Mouse (Mus musculus) cerebellum, postnatal 14 days (tissue): ENCODE results near the gene Btn2a2.
A peak's percentile ranks its signal among the peaks of the same experiment; 100 is the strongest.

Experiments used
- DNase-seq, 2 experiments: peaks; one replicate each; pipeline ENCODE4 v3.0.0; 2021; ENCODE audit warnings: mixed read lengths in 2 of 2

Gene Btn2a2

GRCm38 (mm10) chr13:23445561-23446320 is 42.9 kb downstream of the Btn2a2 start:
- peak; percentile 95 to 96 for DNase-seq

DNA sequence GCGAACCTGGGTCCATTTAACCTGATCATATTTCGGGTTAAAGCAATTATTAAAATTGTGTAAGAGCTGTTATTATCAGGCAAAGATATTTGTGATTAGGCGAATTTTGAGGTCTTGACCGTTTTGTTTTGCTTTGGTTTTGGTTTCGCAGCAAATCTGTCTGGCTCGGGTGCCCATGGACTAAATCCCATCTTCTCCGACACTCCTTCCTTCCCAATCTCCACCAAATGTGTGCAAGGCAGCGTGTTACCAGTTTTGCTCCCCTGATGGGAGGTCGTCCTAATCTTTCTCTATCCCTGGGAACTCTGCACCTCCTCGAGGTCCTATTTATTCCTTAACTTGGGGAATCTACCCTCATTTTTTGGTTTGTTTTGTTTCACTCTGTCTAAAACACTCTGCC is 43.5 kb downstream of the Btn2a2 start:
- no peak for DNase-seq

DNA sequence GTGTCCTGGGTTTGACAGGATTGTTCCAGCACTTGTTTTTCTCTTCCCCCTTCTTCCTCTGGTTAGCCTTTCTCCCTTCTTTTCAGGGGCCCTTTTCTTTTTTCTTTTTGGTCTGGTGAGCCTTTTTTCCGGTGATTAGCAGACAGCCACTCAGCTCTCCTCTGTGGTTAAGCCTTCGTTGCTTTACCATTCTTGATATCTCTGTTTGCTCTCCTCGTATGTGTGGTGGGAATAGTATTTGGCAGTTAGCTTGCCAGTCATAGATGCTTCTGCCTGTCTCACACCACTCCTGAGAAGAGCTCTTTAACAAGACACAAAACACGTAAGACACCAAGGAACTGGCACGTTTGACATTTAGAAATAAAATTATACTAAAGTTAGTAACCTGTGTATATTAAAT is 44.2 kb downstream of the Btn2a2 start:
- peak in 1 of 2 experiments; percentile 15 for DNase-seq

GRCm38 (mm10) chr13:23439901-23440300 is 48.8 kb downstream of the Btn2a2 start:
- no peak for DNase-seq

GRCm38 (mm10) chr13:23438521-23438920 is 50.1 kb downstream of the Btn2a2 start:
- DNase-seq: peak; percentile 79 to 86

DNA sequence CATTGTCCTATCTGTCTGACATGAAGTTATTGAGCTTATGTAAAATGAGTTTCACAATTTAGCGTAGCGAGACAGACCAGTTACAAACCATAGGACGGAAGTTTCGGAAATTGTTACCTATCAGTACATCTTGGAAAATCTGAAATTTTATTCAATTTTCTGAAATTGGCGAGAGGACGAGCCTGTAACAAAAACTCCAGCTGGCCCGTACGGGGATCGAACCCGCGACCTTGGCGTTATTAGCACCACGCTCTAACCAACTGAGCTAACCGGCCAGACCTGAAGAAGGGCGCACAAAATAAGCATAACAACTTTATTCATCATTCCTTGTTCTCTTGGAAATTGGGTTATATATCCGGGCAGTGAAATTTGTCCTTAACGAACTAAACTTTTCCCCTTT is 50.7 kb downstream of the Btn2a2 start:
- DNase-seq: peak; percentile 95

DNA sequence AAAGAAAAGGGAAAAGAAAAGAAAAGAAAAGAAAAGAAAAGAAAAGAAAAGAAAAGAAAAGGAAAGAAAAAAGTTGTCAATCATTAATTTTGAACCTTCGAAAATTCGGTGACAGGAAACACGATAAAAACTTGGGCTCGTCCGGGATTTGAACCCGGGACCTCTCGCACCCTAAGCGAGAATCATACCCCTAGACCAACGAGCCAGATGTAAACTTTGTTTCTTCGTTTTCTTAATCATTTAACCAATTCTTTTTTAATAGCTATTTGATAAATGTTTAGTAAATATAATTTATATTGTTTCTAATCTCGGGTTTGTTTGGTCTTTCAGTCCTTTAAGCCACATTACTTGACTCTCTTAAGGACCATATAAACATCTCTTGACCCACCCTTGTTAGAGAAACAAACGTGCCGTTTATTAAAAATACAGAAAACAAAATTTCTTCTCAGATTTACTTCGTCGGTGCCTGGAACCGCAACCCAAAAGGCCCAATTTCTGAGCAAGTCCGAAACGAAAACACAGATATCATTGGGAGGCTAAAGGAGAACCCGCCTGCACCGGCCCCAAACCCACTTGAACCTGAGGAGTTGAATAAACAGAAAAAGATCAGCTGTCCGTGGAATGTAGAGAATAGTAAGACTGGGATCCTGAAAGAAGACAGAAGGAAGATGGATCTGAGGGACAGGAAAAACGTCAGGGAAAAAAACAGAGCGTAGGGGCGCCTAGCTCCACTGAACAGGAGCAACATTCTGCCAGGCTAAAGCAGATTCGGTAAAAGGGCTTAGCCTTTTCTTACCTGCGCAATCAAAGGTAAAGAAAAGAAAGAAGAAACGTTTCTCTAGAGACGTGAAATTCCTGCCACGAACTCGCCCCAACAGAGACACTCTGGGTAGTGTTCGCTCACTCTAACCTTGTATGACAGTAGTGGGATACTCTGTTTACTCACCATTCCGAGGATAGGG is 51.5 kb downstream of the Btn2a2 start:
- peak; percentile 74 to 79 for DNase-seq

DNA sequence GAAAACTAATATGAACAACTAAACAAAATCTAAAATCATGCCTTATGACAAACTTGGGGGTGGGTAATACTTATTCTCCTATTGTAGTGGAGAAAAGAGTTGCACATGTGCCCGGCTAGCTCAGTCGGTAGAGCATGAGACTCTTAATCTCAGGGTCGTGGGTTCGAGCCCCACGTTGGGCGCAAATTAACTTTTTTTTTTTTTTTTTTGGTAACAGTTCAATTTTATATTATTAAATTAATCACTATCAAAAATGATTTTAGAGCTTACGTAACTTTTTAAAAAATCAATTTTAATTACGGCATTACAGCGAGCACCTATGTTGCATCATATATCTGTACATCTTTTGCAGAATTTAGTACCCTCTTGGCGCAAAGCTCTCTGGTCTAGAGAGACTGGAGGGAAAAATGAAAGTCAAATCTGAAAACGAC is 52.4 kb downstream of the Btn2a2 start:
- peak; percentile 75 for DNase-seq

DNA sequence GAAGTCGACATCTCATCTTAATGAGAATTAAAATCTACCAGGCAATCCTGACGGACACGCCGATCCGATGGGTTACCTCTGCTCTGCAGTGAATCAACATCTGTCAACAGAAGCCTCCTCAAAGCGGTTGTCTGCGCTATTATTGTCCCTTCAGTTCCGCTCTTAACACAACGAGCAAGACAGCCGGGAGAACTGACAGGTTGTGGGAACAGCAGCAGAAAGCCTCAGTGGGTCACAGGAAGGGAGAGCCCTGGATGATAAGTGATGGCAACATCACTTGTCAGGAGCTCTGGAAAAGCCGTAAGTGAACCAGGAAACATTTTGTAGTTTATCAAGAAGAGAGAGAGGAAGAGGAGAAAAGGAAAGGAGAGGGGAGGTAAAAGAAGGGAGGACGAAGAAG is 53.0 kb downstream of the Btn2a2 start:
- no peak for DNase-seq

- DNase-seq: no peak
These were observed 53.4 kb downstream of the Btn2a2 start for GRCm38 (mm10) chr13:23435241-23435640.

GRCm38 (mm10) chr13:23434426-23434825 is 54.2 kb downstream of the Btn2a2 start:
- no peak for DNase-seq

DNA sequence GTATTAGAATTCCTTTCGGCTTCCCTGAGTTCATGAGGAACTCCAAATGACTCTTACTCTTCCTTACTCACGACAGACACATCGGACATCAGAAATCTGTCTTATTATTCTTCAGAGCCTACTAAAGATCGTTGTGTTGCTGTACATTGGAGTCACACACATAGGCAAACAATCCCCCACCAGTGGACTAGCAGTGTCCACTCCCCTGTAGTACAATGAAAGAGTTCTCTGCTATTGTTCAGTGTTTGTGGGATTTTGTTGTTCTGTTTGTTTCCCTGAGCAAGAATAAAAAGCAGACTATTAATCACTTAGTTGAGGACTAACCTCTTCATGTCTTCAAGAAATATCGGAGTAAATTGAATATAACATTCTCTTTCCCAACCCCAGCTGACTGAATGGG is 54.9 kb downstream of the Btn2a2 start:
- no peak for DNase-seq

DNA sequence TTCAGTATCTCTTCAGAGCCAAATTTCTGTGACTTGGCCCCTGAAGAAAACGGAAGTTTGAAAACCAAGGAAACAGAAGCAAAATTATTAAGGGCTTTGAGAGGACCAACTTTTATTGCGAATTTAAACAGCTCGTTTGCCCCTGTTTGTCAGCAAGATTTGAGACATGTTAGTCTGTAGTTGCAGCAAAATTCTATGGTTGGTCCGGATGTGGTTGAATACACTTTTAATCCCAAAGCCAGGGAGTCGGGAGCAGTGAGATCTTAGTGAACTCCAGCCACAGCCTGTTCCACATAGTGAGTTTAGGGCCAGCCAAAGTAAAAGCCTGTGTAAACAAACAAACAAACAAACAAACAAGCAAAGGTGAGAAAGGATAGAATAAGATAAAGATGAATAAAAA is 55.5 kb downstream of the Btn2a2 start:
- DNase-seq: no peak

DNA sequence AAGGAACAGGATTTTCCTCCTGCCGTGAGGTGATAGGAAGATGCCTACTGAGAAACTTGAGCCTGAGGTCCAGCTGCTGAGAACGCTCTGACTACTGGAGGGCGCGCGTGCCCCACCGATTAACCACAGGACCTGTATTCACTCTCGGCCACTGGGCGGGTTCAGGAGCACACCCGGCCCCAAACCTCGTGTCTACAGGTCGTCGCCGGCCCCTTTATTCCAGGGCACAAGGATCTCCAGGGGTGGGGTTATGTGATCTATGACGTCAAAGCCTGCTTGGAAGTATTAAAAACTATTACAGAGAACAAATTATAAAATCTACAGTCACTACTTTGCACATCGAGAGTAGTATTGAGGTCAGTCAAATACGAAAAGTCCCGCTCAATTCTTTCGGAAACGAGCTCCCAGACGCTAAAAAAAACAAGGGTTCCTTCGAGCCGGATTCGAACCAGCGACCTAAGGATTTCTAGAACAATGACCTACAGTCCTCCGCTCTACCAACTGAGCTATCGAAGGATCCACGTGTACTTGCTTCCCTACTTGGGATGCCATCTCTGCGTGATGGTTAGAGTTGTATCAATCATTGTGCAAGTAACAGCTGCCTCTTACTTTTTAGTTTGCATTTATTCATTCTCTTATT is 56.0 kb downstream of the Btn2a2 start:
- peak; percentile 98 to 99 for DNase-seq

- peak; percentile 88 to 91 for DNase-seq
These were observed 57.3 kb downstream of the Btn2a2 start for GRCm38 (mm10) chr13:23431351-23431771.

DNA sequence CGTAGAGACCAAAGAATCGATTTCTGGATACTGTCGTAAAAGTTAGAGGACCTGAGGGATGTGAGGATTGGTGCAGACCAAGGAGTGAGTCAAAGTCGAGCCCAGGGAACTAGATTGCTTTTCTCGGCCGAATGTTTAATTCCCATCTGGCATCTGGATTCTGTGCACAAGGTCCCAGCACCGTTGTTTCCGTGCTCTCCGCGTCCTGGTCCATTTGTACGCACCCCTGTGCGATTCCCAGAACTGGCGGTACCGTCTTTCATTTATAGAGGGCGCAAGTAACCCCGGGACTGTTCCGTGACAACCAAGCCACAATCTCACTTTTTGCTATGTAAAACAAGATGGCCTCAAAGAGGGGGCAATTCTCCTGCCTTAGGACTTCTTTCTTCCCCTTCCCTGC is 57.9 kb downstream of the Btn2a2 start:
- DNase-seq: peak; percentile 83 to 85

- peak in 1 of 2 experiments; percentile 19 for DNase-seq
These were observed 58.8 kb downstream of the Btn2a2 start for GRCm38 (mm10) chr13:23429771-23430380.

DNA sequence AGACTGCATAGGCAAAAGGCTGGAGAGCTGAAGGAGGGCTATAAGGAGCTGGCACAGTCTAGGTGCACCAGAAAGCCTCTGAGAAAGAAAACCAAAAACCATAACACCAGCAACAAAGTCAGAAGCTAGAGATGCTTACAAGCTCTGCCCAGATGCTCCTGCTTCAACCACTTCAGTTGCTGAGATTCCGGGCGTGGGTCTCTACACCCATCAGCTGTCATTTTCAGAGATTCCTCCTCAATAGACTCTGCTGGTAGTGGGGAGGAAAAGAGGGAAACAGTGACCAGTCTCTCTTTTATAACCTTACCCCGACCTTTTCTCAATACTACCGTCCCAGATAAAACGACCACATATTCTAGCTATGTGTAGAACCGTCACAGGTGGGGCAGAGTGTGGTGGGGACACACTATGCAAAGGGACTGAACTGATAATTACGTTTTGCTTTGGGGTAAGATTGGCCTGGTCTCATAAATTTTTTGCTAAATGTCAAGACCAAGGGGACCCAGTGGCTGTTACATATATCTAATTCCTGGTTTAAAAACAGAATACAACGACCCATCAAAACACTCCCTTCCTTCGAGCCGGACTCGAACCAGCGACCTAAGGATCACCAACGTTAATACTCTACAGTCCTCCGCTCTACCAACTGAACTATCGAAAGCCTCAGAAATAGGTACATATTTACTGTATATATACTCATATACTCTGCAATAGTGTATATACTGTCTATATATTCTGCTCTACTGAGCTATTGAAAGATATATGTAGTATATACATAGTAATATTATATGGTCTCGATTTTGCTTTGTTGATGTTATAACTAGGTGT is 60.3 kb downstream of the Btn2a2 start:
- no peak for DNase-seq
